Mouse (Mus musculus) neural tube, embryonic 14.5 days (tissue): ENCODE results near the gene Olfr373. TPM values are rescaled to one million over a fixed set of nuclear protein-coding genes. Genes with fewer than 3 reads are reported as not detected.

Source experiments
- ATAC-seq: fragments of 200-750 bp; cut with Nextera tagmentation; 2 replicates; pipeline ENCODE4 v1.8.0; 2017; ENCODE audit warnings: low read depth, mild to moderate bottlenecking, moderate TSS enrichment, moderate library complexity
- H3K27ac ChIP-seq: fragments of 300-500 bp; sonication (generic); 2 replicates; pipeline ENCODE4 v1.5.1; 2014; ENCODE audit warnings: low read depth, mild to moderate bottlenecking, control low read depth, low read length, moderate library complexity, mixed read lengths
- H3K27me3 ChIP-seq: fragments of 300-500 bp; sonication (generic); 2 replicates; pipeline ENCODE4 v1.6.1; 2014; ENCODE audit warnings: low read length; ENCODE audit not compliant: control insufficient read depth, insufficient read depth
- H3K36me3 ChIP-seq: fragments of 300-500 bp; sonication (generic); 2 replicates; pipeline ENCODE4 v1.6.1; 2014; ENCODE audit warnings: low read length, mixed read lengths; ENCODE audit not compliant: control insufficient read depth, insufficient read depth
- H3K4me1 ChIP-seq: fragments of 300-500 bp; sonication (generic); 2 replicates; pipeline ENCODE4 v1.6.1; 2014; ENCODE audit warnings: low read length; ENCODE audit not compliant: control insufficient read depth, insufficient read depth
- H3K4me2 ChIP-seq: fragments of 300-500 bp; sonication (generic); 2 replicates; pipeline ENCODE4 v1.6.1; 2014; ENCODE audit warnings: mild to moderate bottlenecking, low read depth, low read length, control low read depth
- H3K4me3 ChIP-seq: fragments of 300-500 bp; sonication (generic); 2 replicates; pipeline ENCODE4 v1.5.1; 2014; ENCODE audit warnings: low read depth, low read length, control low read depth, mixed read lengths
- H3K9ac ChIP-seq: fragments of 300-500 bp; sonication (generic); replicated peaks from 2 replicates; pipeline ENCODE4 v1.6.1; 2014; ENCODE audit warnings: low read depth, mild to moderate bottlenecking, control low read depth, low read length, mixed read lengths
- H3K9me3 ChIP-seq: fragments of 300-500 bp; sonication (generic); 2 replicates; pipeline ENCODE4 v1.6.1; 2016; ENCODE audit warnings: low read length; ENCODE audit not compliant: control insufficient read depth
- WGBS: fragments of 180-500 bp; shearing (Covaris S2); extraction: QIAGEN DNeasy Blood & Tissue Kit; methylation state at CpG from one replicate; pipeline ENCODE4 v1.1.7; 2014; 5-methylcytosine and 5-hydroxymethylcytosine counted together
- polyA plus RNA-seq: library from polyadenylated mRNA; unstranded; fragments of >200 nt; fragmentation: Nextera tagmentation; extraction: Ambion mirVana; gene quantifications from 2 replicates; pipeline ENCODE4 v1.2.1, GENCODE M21; 2014

Olfr373 gene
- polyA plus RNA-seq, 1 experiment from 2014 or later: not detected

- Histone ChIP-seq H3K27ac (no peak overlapping the region), H3K9ac (no peak overlapping the region), H3K36me3 (peaks cover 44% of the 10 kb centered on the region), H3K27me3 (no peaks in the 10 kb centered on the region), H3K4me3 (no peak overlapping the region), H3K4me2 (no peak overlapping the region), H3K9me3 (no peaks in the 10 kb centered on the region), H3K4me1 (no peaks in the 10 kb centered on the region)
- no peak for ATAC-seq
- 90% methylated on average over 1 of the region's 1 CpGs for WGBS
Observed at GRCm38 (mm10) chr8:72149056-72149455, 66.1 kb downstream of the Olfr373 start.

GRCm38 (mm10) chr8:72151418-72152078 is 68.6 kb downstream of the Olfr373 start:
- Histone ChIP-seq H3K9ac (no peak overlapping the region), H3K4me2 (no peak overlapping the region), H3K9me3 (no peaks in the 10 kb centered on the region), H3K36me3 (peaks cover 32% of the 10 kb centered on the region), H3K4me3 (no peak overlapping the region), H3K27ac (no peak overlapping the region), H3K27me3 (no peaks in the 10 kb centered on the region), H3K4me1 (no peaks in the 10 kb centered on the region)
- 90% methylated on average over 3 of the region's 3 CpGs for WGBS
- no peak for ATAC-seq

Other genes with a start within 250 kb of the Olfr373 start
- 10.4 and 11.1 TPM in 2 replicates for gene Zfp709, start 201.2 kb upstream of the Olfr373 start, polyA plus RNA-seq
- 15.4 and 19.7 TPM in 2 replicates for gene Zfp882, start 174.6 kb upstream of the Olfr373 start, polyA plus RNA-seq
- 40.8 and 44.9 TPM in 2 replicates for gene Zfp617, start 174.5 kb upstream of the Olfr373 start, polyA plus RNA-seq
- gene Zfp961, start 132.1 kb upstream of the Olfr373 start, polyA plus RNA-seq: 17.7 and 20.1 TPM in 2 replicates
- 0.66 and 0.68 TPM in 2 replicates for gene Cyp4f18, start 73.6 kb upstream of the Olfr373 start, polyA plus RNA-seq
- gene Olfr372, start 42.0 kb upstream of the Olfr373 start, polyA plus RNA-seq: not detected in 2 replicates
- gene Olfr374, start 23.9 kb downstream of the Olfr373 start, polyA plus RNA-seq: 0.04 TPM in 1 of 2 replicates, not detected in the other
- gene Tpm4, start 51.8 kb downstream of the Olfr373 start, polyA plus RNA-seq: 102 and 174 TPM in 2 replicates
- gene Rab8a, start 78.0 kb downstream of the Olfr373 start, polyA plus RNA-seq: 53.2 and 67.9 TPM in 2 replicates
- gene Hsh2d, start 106.5 kb downstream of the Olfr373 start, polyA plus RNA-seq: not detected in 2 replicates
- gene Cib3, start 129.7 kb downstream of the Olfr373 start, polyA plus RNA-seq: not detected in 2 replicates
- not detected in 2 replicates for gene Gm11034, start 130.5 kb downstream of the Olfr373 start, polyA plus RNA-seq
- gene Fam32a, start 136.6 kb downstream of the Olfr373 start, polyA plus RNA-seq: 60.5 and 71.7 TPM in 2 replicates
- 220 and 235 TPM in 2 replicates for gene Ap1m1, start 156.8 kb downstream of the Olfr373 start, polyA plus RNA-seq
- 12.3 and 13.8 TPM in 2 replicates for gene Gm10282, start 222.1 kb downstream of the Olfr373 start, polyA plus RNA-seq
- gene Klf2, start 235.9 kb downstream of the Olfr373 start, polyA plus RNA-seq: 4.3 and 6.7 TPM in 2 replicates